Mouse (Mus musculus): ENCODE data around the gene Lrch3.

GRCm38 (mm10) chr16:33058033-33058432, 144.1 kb downstream of the Lrch3 start:
- TF ChIP-seq CTCF (conservative IDR thresholded peaks at IDR 0.05; ENCODE audit: low read length), result no peak
- TF ChIP-seq NANOG (IDR thresholded peaks at IDR 0.05; ENCODE audit: borderline replicate concordance, low read length), result no peak
- no peak for TF ChIP-seq POU5F1 (IDR thresholded peaks at IDR 0.05; ENCODE audit: borderline replicate concordance, low read length)
